Mouse (Mus musculus) ES-E14 (cell line): ENCODE results near the gene Dip2b. TPM values are rescaled to one million over a fixed set of nuclear protein-coding genes. Genes with fewer than 3 reads are reported as not detected.

Experiments used
- DNase-seq: peaks from one replicate; pipeline ENCODE4 v3.0.0-alpha.2; 2013; ENCODE audit warnings: low read depth, low spot score
- H3K27ac ChIP-seq: 2 replicates; pipeline ENCODE4 v1.5.1; 2012; ENCODE audit warnings: low read depth, mild to moderate bottlenecking, low read length, moderate library complexity, mixed read lengths; ENCODE audit not compliant: poor library complexity, insufficient read depth, severe bottlenecking
- H3K36me3 ChIP-seq: 2 replicates; pipeline ENCODE4 v1.6.1; 2012; ENCODE audit warnings: mild to moderate bottlenecking, low read length, moderate library complexity, mixed read lengths; ENCODE audit not compliant: control insufficient read depth, poor library complexity, insufficient read depth, severe bottlenecking
- H3K4me1 ChIP-seq, 2 experiments: fragments of 150-350 bp in 1 of 2; sonication (generic) in 1 of 2; 2 replicates each; pipeline ENCODE4 v1.6.1; 2012; ENCODE audit warnings: low read length in 2 of 2, mild to moderate bottlenecking in 1 of 2, mixed read lengths in 1 of 2; ENCODE audit not compliant: control insufficient read depth in 2 of 2, insufficient read depth in 2 of 2, poor library complexity in 1 of 2
- H3K4me3 ChIP-seq, 2 experiments: fragments of 150-350 bp in 1 of 2; sonication (generic) in 1 of 2; 2 replicates each; pipeline ENCODE4 v1.5.1; 2012; ENCODE audit warnings: low read length in 2 of 2, low read depth in 1 of 2, mild to moderate bottlenecking in 1 of 2, mixed read lengths in 1 of 2; ENCODE audit not compliant: insufficient read depth in 1 of 2, poor library complexity in 1 of 2, severe bottlenecking in 1 of 2
- H3K9ac ChIP-seq: 2 replicates; pipeline ENCODE4 v1.6.1; 2012; ENCODE audit warnings: low read depth, mild to moderate bottlenecking, low read length, mixed read lengths; ENCODE audit not compliant: poor library complexity, insufficient read depth, severe bottlenecking
- H3K9me3 ChIP-seq: fragments of 150-350 bp; sonication (generic); 2 replicates; pipeline ENCODE4 v1.6.1; 2012; ENCODE audit warnings: low read depth, mild to moderate bottlenecking, low read length; ENCODE audit not compliant: control insufficient read depth, insufficient read depth
- CHD2 ChIP-seq: IDR thresholded peaks from 2 replicates; pipeline ENCODE4 v1.6.1; 2014; ENCODE audit warnings: mild to moderate bottlenecking, low read depth, low read length, inconsistent platforms
- HCFC1 ChIP-seq: IDR thresholded peaks from 2 replicates; pipeline ENCODE4 v1.6.1; 2012; ENCODE audit warnings: low read length, inconsistent platforms, borderline replicate concordance; ENCODE audit not compliant: insufficient read depth
- MAFK ChIP-seq: IDR thresholded peaks from 2 replicates; pipeline ENCODE4 v1.6.1; 2014; ENCODE audit warnings: mild to moderate bottlenecking, low read depth, low read length, inconsistent platforms; ENCODE audit not compliant: insufficient read depth
- ZC3H11A ChIP-seq: IDR thresholded peaks from 2 replicates; pipeline ENCODE4 v1.6.1; 2012; ENCODE audit warnings: low read depth, mild to moderate bottlenecking, inconsistent platforms, low read length, borderline replicate concordance
- ZNF384 ChIP-seq: IDR thresholded peaks from 2 replicates; pipeline ENCODE4 v1.6.1; 2012; ENCODE audit warnings: low read depth, low read length, inconsistent platforms
- in situ Hi-C, 2 experiments: fragments of 600-800 bp; cut with MboI; formaldehyde crosslinking; loops; one replicate each; pipeline ENCODE4 v1.15.1; 2025; ENCODE audit warnings: low sequenced_read_pairs in 2 of 2, inconsistent platforms in 1 of 2; ENCODE audit not compliant: unreplicated experiment in 2 of 2
- total RNA-seq: library from RNA; depleted of rRNA; stranded (reverse); fragments of 300-350 nt; gene quantifications from 2 replicates; pipeline ENCODE4 v1.2.3, GENCODE M21; 2012

Dip2b gene
- total RNA-seq, 1 experiment, result 21.1 TPM

GRCm38 (mm10) chr15:100198983-100199745 is 160.7 kb downstream of the Dip2b start:
- H3K4me1 ChIP-seq, result no peaks in the 10 kb centered on the region
- no peak overlapping the region for H3K27ac ChIP-seq

GRCm38 (mm10) chr15:100199790-100200189 is 161.3 kb downstream of the Dip2b start:
- no peak for DNase-seq
- no peak for TF ChIP-seq CHD2
- no peak for TF ChIP-seq MAFK
- TF ChIP-seq ZC3H11A, result no peak
- no peak for TF ChIP-seq HCFC1
- no peaks in the 10 kb centered on the region for H3K9me3 ChIP-seq
- H3K4me3 ChIP-seq, result no peak overlapping the region
- in situ Hi-C loops, result no loop called here
- peaks cover 24% of the 10 kb centered on the region for H3K36me3 ChIP-seq
- no peak overlapping the region for H3K27ac ChIP-seq
- no peak overlapping the region for H3K9ac ChIP-seq
- H3K4me1 ChIP-seq, result no peaks in the 10 kb centered on the region

More at GRCm38 (mm10) chr15:100198983-100199745, 160.7 kb downstream of the Dip2b start:
- TF ChIP-seq HCFC1 (no peak), ZNF384 (no peak), CHD2 (no peak), MAFK (no peak), ZC3H11A (no peak)
- Histone ChIP-seq H3K4me3 (no peak overlapping the region), H3K9ac (no peak overlapping the region), H3K36me3 (peaks cover 24% of the 10 kb centered on the region), H3K9me3 (no peaks in the 10 kb centered on the region)
- DNase-seq, result no peak
- in situ Hi-C loops, result no loop called here

GRCm38 (mm10) chr15:100201806-100202205 is 163.3 kb downstream of the Dip2b start:
- H3K4me1 ChIP-seq, result no peaks in the 10 kb centered on the region
- H3K36me3 ChIP-seq, result peaks cover 26% of the 10 kb centered on the region
- no peak overlapping the region for H3K9ac ChIP-seq
- in situ Hi-C loops, result no loop called here
- H3K4me3 ChIP-seq, result no peak overlapping the region
- TF ChIP-seq ZC3H11A (no peak), ZNF384 (no peak), MAFK (no peak), HCFC1 (no peak), CHD2 (no peak)
- no peak for DNase-seq
- no peaks in the 10 kb centered on the region for H3K9me3 ChIP-seq
- H3K27ac ChIP-seq, result no peak overlapping the region

GRCm38 (mm10) chr15:100202431-100203015 is 164.1 kb downstream of the Dip2b start:
- H3K9me3 ChIP-seq, result no peaks in the 10 kb centered on the region
- TF ChIP-seq HCFC1 (no peak), CHD2 (no peak), MAFK (no peak), ZC3H11A (no peak), ZNF384 (no peak)
- H3K4me1 ChIP-seq, result no peaks in the 10 kb centered on the region
- in situ Hi-C loops, result no loop called here
- no peak for DNase-seq
- H3K9ac ChIP-seq, result no peak overlapping the region
- H3K27ac ChIP-seq, result no peak overlapping the region; the same call in 1 of the 2 replicates
- H3K4me3 ChIP-seq, result no peak overlapping the region
- peaks cover 26% of the 10 kb centered on the region for H3K36me3 ChIP-seq

- Histone ChIP-seq H3K27ac (no peak overlapping the region), H3K4me3 (no peak overlapping the region), H3K36me3 (peaks cover 21% of the 10 kb centered on the region), H3K9me3 (no peaks in the 10 kb centered on the region), H3K4me1 (peaks cover 0 to 3% of the 10 kb centered on the region in 2 experiments; a peak in 1 of 4 replicates), H3K9ac (no peak overlapping the region)
- TF ChIP-seq ZNF384 (no peak), CHD2 (no peak), HCFC1 (no peak), MAFK (no peak), ZC3H11A (no peak)
- no peak for DNase-seq
- in situ Hi-C loops, result no loop called here
These were observed 166.1 kb downstream of the Dip2b start for GRCm38 (mm10) chr15:100204574-100204973.
